Mouse (Mus musculus) heart, postnatal 0 days (tissue): Measurements from ENCODE around the gene Lgals4. TPM values are rescaled to one million over a fixed set of nuclear protein-coding genes. Genes with fewer than 3 reads are reported as not detected.
A peak's percentile ranks its signal among the peaks of the same experiment; 100 is the strongest.

Experiments
- ATAC-seq: fragments of 200-750 bp; cut with Nextera tagmentation; 2 replicates; pipeline ENCODE4 v1.8.0; 2017; ENCODE audit warnings: low read depth, moderate number of reproducible peaks, moderate library complexity; ENCODE audit not compliant: insufficient read depth
- DNase-seq: peaks from one replicate; pipeline ENCODE4 v3.0.0-alpha.2; 2016; ENCODE audit warnings: low spot score
- H3K27ac ChIP-seq: fragments of 300-500 bp; sonication (generic); 2 replicates; pipeline ENCODE4 v1.5.1; 2014; ENCODE audit warnings: low read depth, mild to moderate bottlenecking
- H3K27me3 ChIP-seq: fragments of 300-500 bp; sonication (generic); 2 replicates; pipeline ENCODE4 v1.6.1; 2014; ENCODE audit warnings: low read length, mixed read lengths; ENCODE audit not compliant: control insufficient read depth, insufficient read depth
- H3K36me3 ChIP-seq: fragments of 300-500 bp; sonication (generic); replicated peaks from 2 replicates; pipeline ENCODE4 v1.6.1; 2014; ENCODE audit warnings: low read length, mixed read lengths; ENCODE audit not compliant: control insufficient read depth, insufficient read depth
- H3K4me1 ChIP-seq: fragments of 300-500 bp; sonication (generic); 2 replicates; pipeline ENCODE4 v1.6.1; 2014; ENCODE audit warnings: antibody characterized with exemption; ENCODE audit not compliant: control insufficient read depth, insufficient read depth
- H3K4me2 ChIP-seq: fragments of 300-500 bp; sonication (generic); 2 replicates; pipeline ENCODE4 v1.6.1; 2014; ENCODE audit warnings: low read depth, mild to moderate bottlenecking, low read length, moderate library complexity
- H3K4me3 ChIP-seq: fragments of 300-500 bp; sonication (generic); 2 replicates; pipeline ENCODE4 v1.5.1; 2014; ENCODE audit warnings: low read depth, low read length
- H3K9ac ChIP-seq: fragments of 300-500 bp; sonication (generic); replicated peaks from 2 replicates; pipeline ENCODE4 v1.6.1; 2014; ENCODE audit warnings: low read depth, low read length, mixed read lengths
- H3K9me3 ChIP-seq: fragments of 300-500 bp; sonication (generic); replicated peaks from 2 replicates; pipeline ENCODE4 v1.6.1; 2016; ENCODE audit warnings: low read length; ENCODE audit not compliant: control insufficient read depth
- CTCF ChIP-seq: IDR thresholded peaks from 2 replicates; pipeline ENCODE4 v1.5.1; 2016; ENCODE audit warnings: antibody characterized with exemption, control low read depth, low read depth
- EP300 ChIP-seq: IDR thresholded peaks from 2 replicates; pipeline ENCODE4 v1.6.1; 2016; ENCODE audit warnings: antibody characterized with exemption, low read depth
- WGBS: fragments of 180-500 bp; shearing (Covaris S2); extraction: QIAGEN DNeasy Blood & Tissue Kit; methylation state at CpG from one replicate; pipeline ENCODE4 v1.1.7; 2014; 5-methylcytosine and 5-hydroxymethylcytosine counted together
- polyA plus RNA-seq: library from polyadenylated mRNA; unstranded; fragments of >200 nt; fragmentation: Nextera tagmentation; extraction: Ambion mirVana; gene quantifications from 2 replicates; pipeline ENCODE4 v1.2.1, GENCODE M21; 2015
- total RNA-seq: library from RNA; depleted of rRNA; stranded (reverse); fragments of >200 nt; gene quantifications from 2 replicates; pipeline ENCODE4 v1.2.3, GENCODE M21; 2014; ENCODE audit warnings: low replicate concordance

The Lgals4 gene
- total and polyA plus RNA-seq, 2 experiments from 2014 or later = 24.1 to 30.9 TPM

- WGBS = 89% methylated on average over 10 of the region's 10 CpGs
- no peak overlapping the region for H3K9ac ChIP-seq
- H3K4me3 ChIP-seq = no peak overlapping the region
- DNase-seq (no peak), ATAC-seq (no peak)
- H3K27me3 ChIP-seq = no peaks in the 10 kb centered on the region
- peaks cover 31% of the 10 kb centered on the region for H3K4me1 ChIP-seq
- TF ChIP-seq CTCF (no peak), EP300 (no peak)
- H3K27ac ChIP-seq = no peak overlapping the region; the same call in 1 of the 2 replicates
- H3K4me2 ChIP-seq = no peak overlapping the region
- H3K36me3 ChIP-seq = peaks cover 99% of the 10 kb centered on the region
- no peaks in the 10 kb centered on the region for H3K9me3 ChIP-seq
These were observed 16.7 kb upstream of the Lgals4 start for GRCm38 (mm10) chr7:28816920-28817319.

GRCm38 (mm10) chr7:28817524-28817923, 16.1 kb upstream of the Lgals4 start:
- Histone ChIP-seq H3K4me3 (no peak overlapping the region), H3K27ac (peak overlapping the region; percentile 39; the same call in 1 of the 2 replicates), H3K9ac (no peak overlapping the region), H3K36me3 (peaks cover 99% of the 10 kb centered on the region), H3K9me3 (no peaks in the 10 kb centered on the region), H3K27me3 (no peaks in the 10 kb centered on the region), H3K4me1 (peaks cover 25% of the 10 kb centered on the region), H3K4me2 (no peak overlapping the region)
- ATAC-seq = no peak
- no peak for TF ChIP-seq EP300
- no peak for TF ChIP-seq CTCF
- 52% methylated on average over 6 of the region's 6 CpGs for WGBS
- DNase-seq = no peak

- peaks cover 21% of the 10 kb centered on the region for H3K4me1 ChIP-seq
- DNase-seq = no peak
- no peak overlapping the region for H3K4me3 ChIP-seq
- no peak overlapping the region for H3K4me2 ChIP-seq
- no peak for ATAC-seq
- peaks cover 98% of the 10 kb centered on the region for H3K36me3 ChIP-seq
- H3K27ac ChIP-seq = peak overlapping the region; percentile 39; the same call in 1 of the 2 replicates
- no peaks in the 10 kb centered on the region for H3K9me3 ChIP-seq
- H3K27me3 ChIP-seq = no peaks in the 10 kb centered on the region
- no peak overlapping the region for H3K9ac ChIP-seq
- WGBS = 79% methylated on average over 4 of the region's 4 CpGs
- TF ChIP-seq EP300 = no peak
- TF ChIP-seq CTCF = no peak
These were observed 15.7 kb upstream of the Lgals4 start for GRCm38 (mm10) chr7:28817957-28818356.

GRCm38 (mm10) chr7:28818436-28818835, 15.2 kb upstream of the Lgals4 start:
- Histone ChIP-seq H3K36me3 (peaks cover 96% of the 10 kb centered on the region), H3K4me3 (no peak overlapping the region), H3K9me3 (no peaks in the 10 kb centered on the region), H3K4me2 (no peak overlapping the region), H3K9ac (no peak overlapping the region), H3K27me3 (no peaks in the 10 kb centered on the region), H3K27ac (0 out of 2 replicates have a peak overlapping the region, but pooled peaks have one; percentile 39), H3K4me1 (peaks cover 17% of the 10 kb centered on the region)
- ATAC-seq (no peak), DNase-seq (no peak)
- 81% methylated on average over 18 of the region's 18 CpGs for WGBS
- TF ChIP-seq CTCF = no peak

GRCm38 (mm10) chr7:28818861-28819452, 14.7 kb upstream of the Lgals4 start:
- H3K9me3 ChIP-seq = no peaks in the 10 kb centered on the region
- no peaks in the 10 kb centered on the region for H3K27me3 ChIP-seq
- H3K4me2 ChIP-seq = no peak overlapping the region
- H3K9ac ChIP-seq = no peak overlapping the region
- no peak for ATAC-seq
- H3K36me3 ChIP-seq = peaks cover 91% of the 10 kb centered on the region
- DNase-seq = no peak
- no peak for TF ChIP-seq CTCF
- TF ChIP-seq EP300 = no peak
- WGBS = 72% methylated on average over 4 of the region's 4 CpGs
- peaks cover 19% of the 10 kb centered on the region for H3K4me1 ChIP-seq
- H3K4me3 ChIP-seq = no peak overlapping the region
- no peak overlapping the region for H3K27ac ChIP-seq

- Histone ChIP-seq H3K9me3 (no peaks in the 10 kb centered on the region), H3K27ac (peak overlapping the region; percentile 66), H3K27me3 (no peaks in the 10 kb centered on the region), H3K4me3 (no peak overlapping the region), H3K9ac (no peak overlapping the region), H3K36me3 (peaks cover 84% of the 10 kb centered on the region), H3K4me1 (peaks cover 19% of the 10 kb centered on the region), H3K4me2 (no peak overlapping the region)
- TF ChIP-seq CTCF (no peak), EP300 (no peak)
- ATAC-seq (no peak), DNase-seq (no peak)
- WGBS = 79% methylated on average over 4 of the region's 4 CpGs
These were observed 14.1 kb upstream of the Lgals4 start for GRCm38 (mm10) chr7:28819571-28819970.
